Comparison of ENCODE assay signal across 8 mouse cellular contexts in genomic region chr17:12036205-12036604, GRCm38 (mm10).
DNase-seq lines count a peak whose midpoint lies in the region; ATAC-seq and TF ChIP-seq lines count a peak whose summit lies in the region.
"Had no signal": no experiment of that assay in that cellular context is flagged by ENCODE, and none has a peak within 500 bp of the region (broad histone marks: within the 10 kb centered on the region; RNA-seq: fewer than 3 reads in every experiment).

No protein-coding gene starts in this region.

- 43% methylated on average over 6 of the region's 6 CpGs for WGBS in liver, embryonic 14.5 days (ENCODE audit: insufficient replicate concordance)

- peak overlapping the region; percentile 82 for H3K4me2 ChIP-seq in liver, embryonic 14.5 days (ENCODE audit: low read depth)
- H3K4me2 ChIP-seq: stomach, embryonic 15.5 days had no signal

- ATAC-seq in liver, embryonic 14.5 days (ENCODE audit: insufficient read depth) = no peak

- DNase-seq in urinary bladder, postnatal 14 days (ENCODE audit: low spot score) = peak; percentile 72
- no peak for DNase-seq in urinary bladder, postnatal 10 days (ENCODE audit: low spot score)
- peak; percentile 64 to 67 for DNase-seq in adrenal gland, adult 18-20 months (ENCODE audit: low spot score in 2 of 2)
- peak; percentile 85 for DNase-seq in embryo, embryonic 11 days
- DNase-seq in kidney, postnatal 10 days = peak; percentile 84
- DNase-seq in liver, embryonic 14.5 days (ENCODE audit: low read depth in 3 of 3, low spot score in 3 of 3) = peak; percentile 54 to 66 (median 62)
- DNase-seq in retina, postnatal 7 days (ENCODE audit: low read depth, low spot score) = peak; percentile 57

- H3K9ac ChIP-seq in liver, embryonic 14.5 days (replicated peaks) = no peak overlapping the region
- H3K9ac ChIP-seq: stomach, embryonic 15.5 days had no signal

- H3K27ac ChIP-seq in liver, embryonic 14.5 days = peak overlapping the region; percentile 97
- H3K27ac ChIP-seq: stomach, embryonic 15.5 days had no signal

- no peaks in the 10 kb centered on the region for H3K36me3 ChIP-seq in liver, embryonic 14.5 days (replicated peaks; ENCODE audit: control insufficient read depth, insufficient read depth, low read depth)
- H3K36me3 ChIP-seq: stomach, embryonic 15.5 days had no signal

- H3K9me3 ChIP-seq in liver, embryonic 14.5 days (ENCODE audit: control insufficient read depth, low read length) = no peaks in the 10 kb centered on the region
- H3K9me3 ChIP-seq: stomach, embryonic 15.5 days had no signal

- peaks cover 41 to 43% of the 10 kb centered on the region in 2 experiments for H3K4me1 ChIP-seq in liver, embryonic 14.5 days (replicated peaks; ENCODE audit: control insufficient read depth in 2 of 2, insufficient read depth in 2 of 2, low read length in 1 of 2)

- H3K4me3 ChIP-seq in liver, embryonic 14.5 days (ENCODE audit: insufficient read depth in 1 of 2, low read depth in 2 of 2, low read length in 2 of 2) = no peak overlapping the region; a peak in 1 of 4 replicates
- H3K4me3 ChIP-seq: stomach, embryonic 15.5 days had no signal

- H3K27me3 ChIP-seq in liver, embryonic 14.5 days (ENCODE audit: control insufficient read depth, insufficient read depth, low read length) = no peaks in the 10 kb centered on the region
- H3K27me3 ChIP-seq: stomach, embryonic 15.5 days had no signal

- TF ChIP-seq CTCF in liver, embryonic 14.5 days (IDR thresholded peaks at IDR 0.05; ENCODE audit: low read depth) = peak; percentile 99

- no peak for TF ChIP-seq EP300 in liver, embryonic 14.5 days (IDR thresholded peaks at IDR 0.05; ENCODE audit: low read depth)
